Mouse (Mus musculus): ENCODE results near the gene Six1.

GRCm38 (mm10) chr12:73052651-73053591, 766 bp downstream of the Six1 start:
- no peak for TF ChIP-seq CTCF (conservative IDR thresholded peaks at IDR 0.05; ENCODE audit: insufficient read depth, insufficient read length, low read depth, low read length)
- TF ChIP-seq POLR2A (IDR thresholded peaks at IDR 0.05; ENCODE audit: low read depth, low read length): no peak

Measured in kidney, adult 2 months (tissue).